Mouse (Mus musculus): ENCODE measurements at regions not wholly inside any gene's neighbourhood (a gene's known extent, or its start where the extent isn't known, plus 50 kb on each side); places are given as distances from the start of the nearest gene placed in this dataset.

GRCm38 (mm10) chr5:97601384-97601783, 144.6 kb upstream of the Gk2 start:
- TF ChIP-seq EP300 (IDR thresholded peaks at IDR 0.05; ENCODE audit: low read depth) (no peak), CTCF (IDR thresholded peaks at IDR 0.05; ENCODE audit: low read depth) (no peak)

Measured in liver, embryonic 14.5 days (tissue).